Mouse (Mus musculus) C2C12 (cell line): ENCODE measurements around the gene Krtap8-1. TPM values are rescaled to one million over a fixed set of nuclear protein-coding genes. Genes with fewer than 3 reads are reported as not detected.

Experiments
- H3K27me3 ChIP-seq: one replicate; pipeline ENCODE4 v1.6.1; 2011; ENCODE audit not compliant: control insufficient read depth, insufficient read depth, insufficient read length
- H3K36me3 ChIP-seq: one replicate; pipeline ENCODE4 v1.6.1; 2011; ENCODE audit not compliant: control insufficient read depth, insufficient read depth
- H3K4me3 ChIP-seq: one replicate; pipeline ENCODE4 v1.5.1; 2011; ENCODE audit warnings: mild to moderate bottlenecking, control low read depth; ENCODE audit not compliant: poor library complexity, insufficient read depth, severe bottlenecking
- H3K79me2 ChIP-seq: one replicate; pipeline ENCODE4 v1.6.1; 2011; ENCODE audit not compliant: control insufficient read depth, insufficient read depth
- H3K79me3 ChIP-seq: one replicate; pipeline ENCODE4 v1.6.1; 2011; ENCODE audit warnings: low read depth, control low read depth
- H3ac ChIP-seq: one replicate; pipeline ENCODE3; 2011; ENCODE audit warnings: low read depth; ENCODE audit not compliant: control insufficient read depth, insufficient read length
- CEBPB ChIP-seq: IDR thresholded peaks from one replicate; pipeline ENCODE4 v1.6.1; 2011; ENCODE audit warnings: low read depth, mild to moderate bottlenecking, control low read depth, moderate library complexity
- CTCF ChIP-seq: IDR thresholded peaks from one replicate; pipeline ENCODE4 v1.5.1; 2011; ENCODE audit not compliant: control insufficient read depth, insufficient read depth, insufficient read length
- FOSL1 ChIP-seq: IDR thresholded peaks from one replicate; pipeline ENCODE4 v1.8.0; 2011; ENCODE audit warnings: mild to moderate bottlenecking, low read length; ENCODE audit not compliant: poor library complexity, insufficient read depth, severe bottlenecking
- MAX ChIP-seq: IDR thresholded peaks from one replicate; pipeline ENCODE4 v1.6.1; 2011; ENCODE audit warnings: mild to moderate bottlenecking, control low read depth
- MYOD1 ChIP-seq: IDR thresholded peaks from one replicate; pipeline ENCODE4 v1.6.1; 2011; ENCODE audit warnings: low read depth; ENCODE audit not compliant: control insufficient read depth, insufficient read length
- MYOG ChIP-seq: IDR thresholded peaks from one replicate; pipeline ENCODE4 v1.6.1; 2011; ENCODE audit not compliant: control insufficient read depth, insufficient read length; ENCODE audit errors: extremely low read depth
- USF1 ChIP-seq: IDR thresholded peaks from one replicate; pipeline ENCODE4 v1.6.1; 2011; ENCODE audit warnings: low read depth, mild to moderate bottlenecking, control low read depth, moderate library complexity
- long read RNA-seq, 2 experiments: library from polyadenylated mRNA; unstranded; transcript quantifications; one replicate each; pipeline ENCODE4 v2.0.0; 2019 to 2020
- polyA plus RNA-seq: library from polyadenylated mRNA; unstranded; fragments of >200 nt; fragmentation: generic; extraction: Trizol; gene quantifications from one replicate; pipeline ENCODE4 v1.2.1, GENCODE M21; 2012; ENCODE audit warnings: missing spikeins

Gene Krtap8-1
- not detected for polyA plus RNA-seq
- long read RNA-seq, experiment 1 = 0 reads
- long read RNA-seq, experiment 2 = 0 reads

DNA sequence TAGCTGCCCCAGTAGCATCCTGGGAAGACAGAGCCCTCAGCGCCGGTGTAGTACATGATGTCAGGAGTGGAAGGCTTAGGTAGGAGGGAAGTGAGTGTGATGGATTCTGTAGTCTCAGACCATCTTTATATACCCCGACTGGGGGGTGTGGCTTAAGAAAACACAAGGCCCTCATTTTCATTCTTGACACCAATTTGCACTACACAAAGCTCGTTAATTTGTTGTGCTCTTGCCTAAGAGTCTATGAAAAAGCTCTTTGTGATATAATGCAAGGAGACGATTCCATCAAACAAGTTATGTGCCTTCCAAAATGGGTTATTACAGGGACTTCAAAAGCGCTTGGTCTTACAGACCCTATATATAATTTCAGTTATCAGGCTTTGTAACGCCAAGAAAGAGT, at the start of gene Krtap8-1:
Gene Krtap8-1, minus strand, starts transcription at position 101 of the 400 bp plus-strand sequence.
- TF ChIP-seq MAX (no peak), MYOG (no peak), CEBPB (no peak)
- Histone ChIP-seq H3K36me3 (no peaks in the 10 kb centered on the region), H3K27me3 (no peaks in the 10 kb centered on the region), H3K79me2 (no peaks in the 10 kb centered on the region), H3K4me3 (no peak within 1 kb of the TSS), H3K79me3 (no peaks in the 10 kb centered on the region), H3ac (no peak within 1 kb of the TSS)

GRCm38 (mm10) chr16:89537349-89537748, 49.6 kb upstream of the Krtap8-1 start:
- Histone ChIP-seq H3K36me3 (no peaks in the 10 kb centered on the region), H3K79me3 (no peaks in the 10 kb centered on the region), H3ac (no peak overlapping the region), H3K27me3 (no peaks in the 10 kb centered on the region), H3K79me2 (no peaks in the 10 kb centered on the region), H3K4me3 (no peak overlapping the region)
- TF ChIP-seq MYOG (no peak), FOSL1 (no peak), CEBPB (no peak), MAX (no peak), MYOD1 (no peak), CTCF (no peak), USF1 (no peak)

- Histone ChIP-seq H3ac (no peak overlapping the region), H3K4me3 (no peak overlapping the region), H3K79me3 (no peaks in the 10 kb centered on the region), H3K79me2 (no peaks in the 10 kb centered on the region), H3K36me3 (no peaks in the 10 kb centered on the region), H3K27me3 (no peaks in the 10 kb centered on the region)
- TF ChIP-seq MAX = no peak
- no peak for TF ChIP-seq CEBPB
- TF ChIP-seq MYOG = no peak
- TF ChIP-seq MYOD1 = no peak
- TF ChIP-seq USF1 = no peak
- no peak for TF ChIP-seq CTCF
- no peak for TF ChIP-seq FOSL1
Observed at GRCm38 (mm10) chr16:89530547-89530946, 42.8 kb upstream of the Krtap8-1 start.

- Histone ChIP-seq H3K79me2 (no peaks in the 10 kb centered on the region), H3K79me3 (no peaks in the 10 kb centered on the region), H3K27me3 (no peaks in the 10 kb centered on the region), H3K36me3 (no peaks in the 10 kb centered on the region), H3K4me3 (no peak overlapping the region), H3ac (no peak overlapping the region)
- no peak for TF ChIP-seq MAX
Observed at GRCm38 (mm10) chr16:89529846-89530245, 42.1 kb upstream of the Krtap8-1 start.

- no peaks in the 10 kb centered on the region for H3K36me3 ChIP-seq
- H3K27me3 ChIP-seq = no peaks in the 10 kb centered on the region
- no peaks in the 10 kb centered on the region for H3K79me2 ChIP-seq
- no peaks in the 10 kb centered on the region for H3K79me3 ChIP-seq
- TF ChIP-seq FOSL1 (no peak), MYOD1 (no peak), USF1 (no peak), CEBPB (no peak), MYOG (no peak), CTCF (no peak), MAX (no peak)
- H3ac ChIP-seq = no peak overlapping the region
- H3K4me3 ChIP-seq = no peak overlapping the region
Observed at GRCm38 (mm10) chr16:89528380-89528779, 40.6 kb upstream of the Krtap8-1 start.

- H3ac ChIP-seq = no peak overlapping the region
- H3K36me3 ChIP-seq = no peaks in the 10 kb centered on the region
- no peak overlapping the region for H3K4me3 ChIP-seq
- H3K27me3 ChIP-seq = no peaks in the 10 kb centered on the region
- TF ChIP-seq MYOG (no peak), MYOD1 (no peak), CTCF (no peak), USF1 (no peak), MAX (no peak), CEBPB (no peak), FOSL1 (no peak)
- no peaks in the 10 kb centered on the region for H3K79me2 ChIP-seq
- H3K79me3 ChIP-seq = no peaks in the 10 kb centered on the region
Observed at GRCm38 (mm10) chr16:89520996-89521395, 33.2 kb upstream of the Krtap8-1 start.
